Mouse (Mus musculus) embryonic facial prominence, embryonic 12.5 days (tissue): ENCODE data around the gene Dusp14. TPM values are rescaled to one million over a fixed set of nuclear protein-coding genes. Genes with fewer than 3 reads are reported as not detected.
A peak's percentile ranks its signal among the peaks of the same experiment; 100 is the strongest.

Experiments
- ATAC-seq: fragments of 200-750 bp; cut with Nextera tagmentation; 2 replicates; pipeline ENCODE4 v1.8.0; 2017; ENCODE audit not compliant: insufficient number of reproducible peaks, insufficient read depth, low FRiP score, low TSS enrichment
- H3K27ac ChIP-seq: fragments of 300-500 bp; sonication (generic); 2 replicates; pipeline ENCODE4 v1.5.1; 2016; ENCODE audit warnings: mild to moderate bottlenecking
- H3K27me3 ChIP-seq: fragments of 300-500 bp; sonication (generic); 2 replicates; pipeline ENCODE4 v1.6.1; 2016; ENCODE audit warnings: mild to moderate bottlenecking, moderate library complexity
- H3K36me3 ChIP-seq: fragments of 300-500 bp; sonication (generic); 2 replicates; pipeline ENCODE4 v1.6.1; 2016; ENCODE audit warnings: mild to moderate bottlenecking
- H3K4me1 ChIP-seq: fragments of 300-500 bp; sonication (generic); 2 replicates; pipeline ENCODE4 v1.6.1; 2016
- H3K4me2 ChIP-seq: fragments of 300-500 bp; sonication (generic); replicated peaks from 2 replicates; pipeline ENCODE4 v1.6.1; 2016; ENCODE audit warnings: mild to moderate bottlenecking, moderate library complexity
- H3K4me3 ChIP-seq: fragments of 300-500 bp; sonication (generic); 2 replicates; pipeline ENCODE4 v1.5.1; 2016; ENCODE audit warnings: mild to moderate bottlenecking
- H3K9ac ChIP-seq: fragments of 300-500 bp; sonication (generic); 2 replicates; pipeline ENCODE4 v1.6.1; 2016; ENCODE audit warnings: mild to moderate bottlenecking, moderate library complexity
- H3K9me3 ChIP-seq: fragments of 300-500 bp; sonication (generic); 2 replicates; pipeline ENCODE4 v1.6.1; 2016; ENCODE audit warnings: mild to moderate bottlenecking, moderate library complexity
- WGBS: fragments of 180-500 bp; shearing (Covaris S2); methylation state at CpG from one replicate; pipeline ENCODE4 v1.1.7; 2016; 5-methylcytosine and 5-hydroxymethylcytosine counted together
- polyA plus RNA-seq: library from polyadenylated mRNA; unstranded; fragments of >200 nt; fragmentation: Nextera tagmentation; extraction: Ambion mirVana; gene quantifications from 2 replicates; pipeline ENCODE4 v1.2.1, GENCODE M21; 2016

The Dusp14 gene
- 13.5 and 16.0 TPM in 2 replicates for polyA plus RNA-seq

GRCm38 (mm10) chr11:84069034-84069370 lies at the start of gene Dusp14:
Gene Dusp14, minus strand, starts transcription at chr11:84069261.
- H3K27ac ChIP-seq: no peak within 1 kb of the TSS
- 10% methylated on average over 11 of the region's 11 CpGs for WGBS
- H3K36me3 ChIP-seq: no peaks in the 10 kb centered on the region
- peak within 1 kb of the TSS; percentile 74 for H3K4me2 ChIP-seq
- peak within 1 kb of the TSS; percentile 67 for H3K9ac ChIP-seq
- peaks cover 30% of the 10 kb centered on the region for H3K4me1 ChIP-seq
- H3K27me3 ChIP-seq: peaks cover 17% of the 10 kb centered on the region; the same call in 1 of the 2 replicates
- no peaks in the 10 kb centered on the region for H3K9me3 ChIP-seq
- no peak for ATAC-seq
- H3K4me3 ChIP-seq: peak within 1 kb of the TSS; percentile 61

GRCm38 (mm10) chr11:84117431-84117830 lies 48.4 kb upstream of the Dusp14 start:
- H3K9ac ChIP-seq: no peak overlapping the region
- H3K4me2 ChIP-seq: no peak overlapping the region
- H3K9me3 ChIP-seq: no peaks in the 10 kb centered on the region
- WGBS: 78% methylated on average over 4 of the region's 4 CpGs
- H3K4me1 ChIP-seq: no peaks in the 10 kb centered on the region
- no peaks in the 10 kb centered on the region for H3K27me3 ChIP-seq
- no peak overlapping the region for H3K27ac ChIP-seq
- ATAC-seq: no peak
- H3K4me3 ChIP-seq: no peak overlapping the region
- H3K36me3 ChIP-seq: peaks cover 78% of the 10 kb centered on the region

- ATAC-seq: no peak
- H3K36me3 ChIP-seq: peaks cover 67% of the 10 kb centered on the region
Measured at GRCm38 (mm10) chr11:84116221-84116620, 47.2 kb upstream of the Dusp14 start.

GRCm38 (mm10) chr11:84115646-84116045 lies 46.6 kb upstream of the Dusp14 start:
- 85% methylated on average over 9 of the region's 9 CpGs for WGBS
- no peaks in the 10 kb centered on the region for H3K4me1 ChIP-seq
- H3K27me3 ChIP-seq: no peaks in the 10 kb centered on the region
- ATAC-seq: no peak
- H3K4me2 ChIP-seq: no peak overlapping the region
- no peak overlapping the region for H3K27ac ChIP-seq
- H3K9me3 ChIP-seq: no peaks in the 10 kb centered on the region
- no peak overlapping the region for H3K4me3 ChIP-seq
- H3K36me3 ChIP-seq: peaks cover 65% of the 10 kb centered on the region
- no peak overlapping the region for H3K9ac ChIP-seq

More at GRCm38 (mm10) chr11:84116221-84116620, 47.2 kb upstream of the Dusp14 start:
- 69% methylated on average over 2 of the region's 2 CpGs for WGBS
- no peaks in the 10 kb centered on the region for H3K27me3 ChIP-seq
- no peak overlapping the region for H3K9ac ChIP-seq
- no peak overlapping the region for H3K4me2 ChIP-seq
- H3K27ac ChIP-seq: no peak overlapping the region
- no peak overlapping the region for H3K4me3 ChIP-seq
- H3K9me3 ChIP-seq: no peaks in the 10 kb centered on the region
- H3K4me1 ChIP-seq: no peaks in the 10 kb centered on the region

GRCm38 (mm10) chr11:84113623-84114022 lies 44.6 kb upstream of the Dusp14 start:
- WGBS: 91% methylated on average over 5 of the region's 5 CpGs
- Histone ChIP-seq H3K27ac (no peak overlapping the region), H3K4me3 (no peak overlapping the region), H3K4me2 (no peak overlapping the region), H3K36me3 (peaks cover 60% of the 10 kb centered on the region), H3K9ac (no peak overlapping the region), H3K4me1 (no peaks in the 10 kb centered on the region), H3K9me3 (no peaks in the 10 kb centered on the region), H3K27me3 (no peaks in the 10 kb centered on the region)
- no peak for ATAC-seq

GRCm38 (mm10) chr11:84107137-84107536 lies 38.1 kb upstream of the Dusp14 start:
- no peak overlapping the region for H3K9ac ChIP-seq
- no peaks in the 10 kb centered on the region for H3K4me1 ChIP-seq
- no peak overlapping the region for H3K4me3 ChIP-seq
- WGBS: 63% methylated on average over 2 of the region's 2 CpGs
- H3K27me3 ChIP-seq: no peaks in the 10 kb centered on the region
- ATAC-seq: no peak
- H3K9me3 ChIP-seq: no peaks in the 10 kb centered on the region
- H3K4me2 ChIP-seq: no peak overlapping the region
- H3K36me3 ChIP-seq: peaks cover 77% of the 10 kb centered on the region
- no peak overlapping the region for H3K27ac ChIP-seq

- H3K27ac ChIP-seq: no peak overlapping the region
- ATAC-seq: no peak
- no peak overlapping the region for H3K9ac ChIP-seq
- no peak overlapping the region for H3K4me3 ChIP-seq
- 93% methylated on average over 6 of the region's 6 CpGs for WGBS
- H3K9me3 ChIP-seq: no peaks in the 10 kb centered on the region
- no peaks in the 10 kb centered on the region for H3K4me1 ChIP-seq
- peaks cover 80% of the 10 kb centered on the region for H3K36me3 ChIP-seq
- no peak overlapping the region for H3K4me2 ChIP-seq
- no peaks in the 10 kb centered on the region for H3K27me3 ChIP-seq
Measured at GRCm38 (mm10) chr11:84104036-84104435, 35.0 kb upstream of the Dusp14 start.

GRCm38 (mm10) chr11:84101182-84101581 lies 32.1 kb upstream of the Dusp14 start:
- ATAC-seq: no peak
- H3K4me1 ChIP-seq: no peaks in the 10 kb centered on the region
- H3K9me3 ChIP-seq: no peaks in the 10 kb centered on the region
- peaks cover 67% of the 10 kb centered on the region for H3K36me3 ChIP-seq
- H3K27ac ChIP-seq: no peak overlapping the region
- no peak overlapping the region for H3K9ac ChIP-seq
- H3K4me3 ChIP-seq: no peak overlapping the region
- no peaks in the 10 kb centered on the region for H3K27me3 ChIP-seq
- H3K4me2 ChIP-seq: no peak overlapping the region

GRCm38 (mm10) chr11:84097251-84097998 lies 28.4 kb upstream of the Dusp14 start:
- Histone ChIP-seq H3K9me3 (no peaks in the 10 kb centered on the region), H3K27ac (no peak overlapping the region), H3K27me3 (no peaks in the 10 kb centered on the region), H3K4me1 (no peaks in the 10 kb centered on the region), H3K9ac (no peak overlapping the region), H3K36me3 (peaks cover 47% of the 10 kb centered on the region), H3K4me2 (no peak overlapping the region), H3K4me3 (no peak overlapping the region)
- ATAC-seq: no peak
- WGBS: 79% methylated on average over 5 of the region's 5 CpGs

GRCm38 (mm10) chr11:84095084-84095483 lies 26.0 kb upstream of the Dusp14 start:
- no peaks in the 10 kb centered on the region for H3K4me1 ChIP-seq
- no peak overlapping the region for H3K9ac ChIP-seq
- ATAC-seq: no peak
- no peaks in the 10 kb centered on the region for H3K27me3 ChIP-seq
- H3K4me2 ChIP-seq: no peak overlapping the region
- H3K9me3 ChIP-seq: no peaks in the 10 kb centered on the region
- H3K4me3 ChIP-seq: no peak overlapping the region
- no peak overlapping the region for H3K27ac ChIP-seq
- H3K36me3 ChIP-seq: peaks cover 37% of the 10 kb centered on the region
- 89% methylated on average over 4 of the region's 4 CpGs for WGBS

- ATAC-seq: no peak
- no peaks in the 10 kb centered on the region for H3K4me1 ChIP-seq
- no peaks in the 10 kb centered on the region for H3K9me3 ChIP-seq
- H3K9ac ChIP-seq: no peak overlapping the region
- H3K4me3 ChIP-seq: no peak overlapping the region
- H3K27ac ChIP-seq: no peak overlapping the region
- H3K36me3 ChIP-seq: peaks cover 39% of the 10 kb centered on the region
- 91% methylated on average over 8 of the region's 8 CpGs for WGBS
- no peak overlapping the region for H3K4me2 ChIP-seq
- no peaks in the 10 kb centered on the region for H3K27me3 ChIP-seq
Measured at GRCm38 (mm10) chr11:84090572-84090971, 21.5 kb upstream of the Dusp14 start.

GRCm38 (mm10) chr11:84081901-84082300 lies 12.8 kb upstream of the Dusp14 start:
- WGBS: 90% methylated on average over 5 of the region's 5 CpGs
- no peak overlapping the region for H3K9ac ChIP-seq
- H3K4me2 ChIP-seq: no peak overlapping the region
- no peak for ATAC-seq
- peaks cover 35% of the 10 kb centered on the region for H3K36me3 ChIP-seq
- H3K27ac ChIP-seq: no peak overlapping the region
- no peaks in the 10 kb centered on the region for H3K27me3 ChIP-seq
- H3K4me1 ChIP-seq: no peaks in the 10 kb centered on the region
- H3K9me3 ChIP-seq: no peaks in the 10 kb centered on the region
- H3K4me3 ChIP-seq: no peak overlapping the region
